Mouse (Mus musculus) gastrocnemius, postnatal 4 days (tissue): ENCODE measurements at regions not wholly inside any gene's neighbourhood (a gene's known extent, or its start where the extent isn't known, plus 50 kb on each side); places are given as distances from the start of the nearest gene placed in this dataset.

Experiments
- DNase-seq, 2 experiments: peaks; one replicate each; pipeline ENCODE4 v3.0.0; 2021 to 2022; ENCODE audit warnings: low spot score in 2 of 2, mixed read lengths in 2 of 2

DNA sequence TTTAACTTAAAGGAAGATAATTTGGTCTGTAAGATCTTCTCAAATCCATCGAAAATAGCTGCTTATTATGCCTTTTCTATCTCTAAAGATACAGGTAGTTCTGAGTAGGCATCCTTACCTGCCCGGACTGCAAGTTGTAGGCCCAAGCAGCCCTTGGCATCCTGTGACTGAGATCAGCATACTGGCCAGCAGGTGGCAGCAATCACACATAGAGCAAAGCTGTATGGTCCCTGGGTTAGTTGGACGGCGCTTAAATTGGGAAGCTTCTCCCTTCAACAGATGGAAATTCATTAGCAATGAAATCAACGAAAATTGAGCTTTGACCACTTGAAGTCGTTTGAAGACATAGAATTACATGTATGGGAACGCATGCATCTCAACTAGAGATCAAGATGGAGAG, 61.0 kb downstream of the Ccng2 start:
- peak; percentile 51 to 70 for DNase-seq

DNA sequence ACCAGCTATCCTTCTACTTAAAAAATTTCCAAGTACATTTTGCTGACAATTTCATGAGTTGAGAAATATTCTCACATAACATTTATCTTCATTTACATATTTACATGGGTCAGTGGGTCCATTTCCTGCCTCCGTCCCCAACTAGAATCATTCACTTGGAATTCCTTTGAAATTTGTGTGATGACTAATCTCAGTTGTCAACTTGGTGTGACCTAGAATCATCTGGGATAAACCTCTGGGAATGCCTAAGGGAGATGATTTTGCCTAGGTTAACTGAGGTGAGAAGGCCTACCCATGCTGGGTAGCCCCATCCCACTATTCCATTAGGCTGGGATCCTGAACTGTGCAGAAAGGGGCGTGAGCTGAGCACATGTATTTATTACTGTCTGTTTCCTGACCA, 63.8 kb downstream of the Ccng2 start:
- DNase-seq, result no peak

DNA sequence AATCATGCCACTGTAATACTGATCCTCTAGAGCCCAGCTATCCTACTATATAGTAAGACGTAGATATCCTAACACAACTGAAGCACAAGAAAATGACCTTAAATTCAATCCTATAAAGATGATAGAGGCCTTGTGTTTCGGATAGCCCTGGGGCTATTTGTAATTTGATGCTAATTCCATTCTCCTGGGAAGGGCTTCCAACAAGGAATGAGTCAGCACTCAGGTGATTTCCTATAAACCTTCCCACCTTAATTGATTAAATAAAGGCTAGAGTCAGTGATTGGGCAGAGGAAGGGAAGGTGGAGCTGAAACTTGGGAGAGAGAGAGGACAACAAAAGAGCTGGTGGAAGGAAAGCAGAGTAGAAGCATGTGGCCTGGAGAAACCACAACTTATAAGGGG, 86.0 kb downstream of the Ccng2 start:
- DNase-seq, result no peak
